In genomic region chr2:116974152-116974551, GRCm38 (mm10) we compare ENCODE assay signal across 13 mouse cellular contexts.
A peak's percentile ranks its signal among the peaks of the same experiment; 100 is the strongest.
DNase-seq lines count a peak whose midpoint lies in the region; ATAC-seq and TF ChIP-seq lines count a peak whose summit lies in the region.
"Had no signal": no experiment of that assay in that cellular context is flagged by ENCODE, and none has a peak within 500 bp of the region (broad histone marks: within the 10 kb centered on the region; RNA-seq: fewer than 3 reads in every experiment).

No protein-coding gene starts in this region.

- no peaks in the 10 kb centered on the region for H3K9me3 ChIP-seq in kidney, embryonic 15.5 days (replicated peaks)
- H3K9me3 ChIP-seq in limb, embryonic 11.5 days (ENCODE audit: control insufficient read depth, low read length), result no peaks in the 10 kb centered on the region
- H3K9me3 ChIP-seq in liver, embryonic 11.5 days (ENCODE audit: control insufficient read depth, low read length), result no peaks in the 10 kb centered on the region
- H3K9me3 ChIP-seq: hindbrain, embryonic 15.5 days had no signal

- no peak for TF ChIP-seq POLR2A in bone marrow macrophage, adult 2 months (IDR thresholded peaks at IDR 0.05; ENCODE audit: borderline replicate concordance, low read depth, low read length)

- no peak for DNase-seq in kidney, postnatal 14 days
- peak; percentile 12 for DNase-seq in CD4-positive helper T cell, adult 2 months (ENCODE audit: low read depth, low spot score)
- DNase-seq in limb, embryonic 11.5 days (ENCODE audit: low spot score), result no peak
- no peak for DNase-seq in liver, embryonic 11.5 days (ENCODE audit: low spot score)
- DNase-seq in T-cell, adult 2 months (ENCODE audit: low spot score), result no peak
- DNase-seq: adrenal gland, postnatal 14 days; gastrocnemius, adult 2 months; left cerebral cortex, postnatal 4 days; spleen, adult 18-20 months had no signal

- H3K4me2 ChIP-seq in kidney, embryonic 15.5 days, result no peak overlapping the region
- no peak overlapping the region for H3K4me2 ChIP-seq in limb, embryonic 11.5 days (ENCODE audit: low read depth, severe bottlenecking)
- no peak overlapping the region for H3K4me2 ChIP-seq in liver, embryonic 11.5 days

- no peak overlapping the region for H3K9ac ChIP-seq in kidney, embryonic 15.5 days
- H3K9ac ChIP-seq in limb, embryonic 11.5 days (ENCODE audit: low read length), result no peak overlapping the region
- H3K9ac ChIP-seq in liver, embryonic 11.5 days (ENCODE audit: low read depth, low read length), result no peak overlapping the region

- no peaks in the 10 kb centered on the region for H3K36me3 ChIP-seq in kidney, embryonic 15.5 days
- H3K36me3 ChIP-seq in limb, embryonic 11.5 days (ENCODE audit: control insufficient read depth, insufficient read depth, low read length), result no peaks in the 10 kb centered on the region
- H3K36me3 ChIP-seq in liver, embryonic 11.5 days (ENCODE audit: control insufficient read depth, insufficient read depth, low read length), result no peaks in the 10 kb centered on the region
- H3K36me3 ChIP-seq: hindbrain, embryonic 15.5 days had no signal

- H3K27ac ChIP-seq in kidney, embryonic 15.5 days, result peak overlapping the region; percentile 98; the same call in 1 of the 2 replicates
- peak overlapping the region; percentile 99 for H3K27ac ChIP-seq in bone marrow macrophage, adult 2 months (ENCODE audit: insufficient read depth, low read depth, low read length)
- H3K27ac ChIP-seq in limb, embryonic 11.5 days (replicated peaks; ENCODE audit: low read depth, low read length), result peak overlapping the region; percentile 99; the same call in 1 of the 2 replicates
- H3K27ac ChIP-seq in liver, embryonic 11.5 days (ENCODE audit: low read depth, low read length), result no peak overlapping the region

- peaks cover 71% of the 10 kb centered on the region for H3K4me1 ChIP-seq in kidney, embryonic 15.5 days
- peaks cover 53% of the 10 kb centered on the region for H3K4me1 ChIP-seq in bone marrow macrophage, adult 2 months (ENCODE audit: control insufficient read depth, insufficient read depth, low read length)
- peaks cover 41% of the 10 kb centered on the region for H3K4me1 ChIP-seq in limb, embryonic 11.5 days (ENCODE audit: control insufficient read depth, insufficient read depth, low read length)
- H3K4me1 ChIP-seq in liver, embryonic 11.5 days (replicated peaks; ENCODE audit: control insufficient read depth, insufficient read depth, low read length), result peaks cover 7% of the 10 kb centered on the region

- no peaks in the 10 kb centered on the region for H3K27me3 ChIP-seq in kidney, embryonic 15.5 days
- no peaks in the 10 kb centered on the region for H3K27me3 ChIP-seq in limb, embryonic 11.5 days (ENCODE audit: control insufficient read depth, insufficient read depth, low read length)
- H3K27me3 ChIP-seq in liver, embryonic 11.5 days (replicated peaks; ENCODE audit: control insufficient read depth, insufficient read depth, low read length), result no peaks in the 10 kb centered on the region; the same call in 1 of the 2 replicates
- H3K27me3 ChIP-seq: hindbrain, embryonic 15.5 days had no signal

- H3K4me3 ChIP-seq in kidney, embryonic 15.5 days (replicated peaks), result no peak overlapping the region
- H3K4me3 ChIP-seq in bone marrow macrophage, adult 2 months (ENCODE audit: insufficient read depth, low read length), result peak overlapping the region; percentile 73; the same call in 1 of the 2 replicates
- H3K4me3 ChIP-seq in limb, embryonic 11.5 days (ENCODE audit: low read depth, low read length), result no peak overlapping the region
- no peak overlapping the region for H3K4me3 ChIP-seq in liver, embryonic 11.5 days (ENCODE audit: low read depth, low read length)
- H3K4me3 ChIP-seq: erythroblast, embryonic 14.5 days had no signal

- WGBS in kidney, embryonic 15.5 days, result 74% methylated on average over 9 of the region's 9 CpGs
- WGBS in limb, embryonic 11.5 days, result 78% methylated on average over 9 of the region's 9 CpGs
- WGBS in liver, embryonic 11.5 days, result 72% methylated on average over 9 of the region's 9 CpGs

- ATAC-seq in kidney, embryonic 15.5 days (replicated peaks; ENCODE audit: low FRiP score), result no peak
- ATAC-seq in limb, embryonic 11.5 days (ENCODE audit: insufficient number of reproducible peaks, low FRiP score, low TSS enrichment, low read depth), result no peak
- no peak for ATAC-seq in liver, embryonic 11.5 days (replicated peaks; ENCODE audit: low FRiP score)

- no peak for TF ChIP-seq CTCF in bone marrow macrophage, adult 2 months (IDR thresholded peaks at IDR 0.05; ENCODE audit: low read depth, low read length)
